Mouse (Mus musculus) heart, embryonic 11.5 days (tissue): ENCODE data around the gene Rbm48. TPM values are rescaled to one million over a fixed set of nuclear protein-coding genes. Genes with fewer than 3 reads are reported as not detected.

Experiments
- ATAC-seq: fragments of 200-750 bp; cut with Nextera tagmentation; replicated peaks from 2 replicates; pipeline ENCODE4 v1.8.0; 2017; ENCODE audit warnings: moderate library complexity; ENCODE audit not compliant: insufficient number of reproducible peaks, low FRiP score, low TSS enrichment
- H3K27ac ChIP-seq: fragments of 300-500 bp; sonication (generic); 2 replicates; pipeline ENCODE4 v1.5.1; 2014; ENCODE audit warnings: mild to moderate bottlenecking, low read depth, low read length
- H3K27me3 ChIP-seq: fragments of 300-500 bp; sonication (generic); 2 replicates; pipeline ENCODE4 v1.6.1; 2014; ENCODE audit warnings: mild to moderate bottlenecking, low read length, mixed read lengths; ENCODE audit not compliant: control insufficient read depth, insufficient read depth
- H3K36me3 ChIP-seq: fragments of 300-500 bp; sonication (generic); 2 replicates; pipeline ENCODE4 v1.6.1; 2014; ENCODE audit warnings: mild to moderate bottlenecking, low read length, moderate library complexity, mixed read lengths; ENCODE audit not compliant: control insufficient read depth, insufficient read depth
- H3K4me1 ChIP-seq: fragments of 300-500 bp; sonication (generic); 2 replicates; pipeline ENCODE4 v1.6.1; 2014; ENCODE audit warnings: low read length; ENCODE audit not compliant: control insufficient read depth, insufficient read depth
- H3K4me2 ChIP-seq: fragments of 300-500 bp; sonication (generic); 2 replicates; pipeline ENCODE4 v1.6.1; 2014; ENCODE audit warnings: mild to moderate bottlenecking, moderate library complexity
- H3K4me3 ChIP-seq: fragments of 300-500 bp; sonication (generic); 2 replicates; pipeline ENCODE4 v1.5.1; 2014; ENCODE audit warnings: low read depth, low read length
- H3K9ac ChIP-seq: fragments of 300-500 bp; sonication (generic); 2 replicates; pipeline ENCODE4 v1.6.1; 2014; ENCODE audit warnings: mild to moderate bottlenecking, low read depth, low read length, moderate library complexity
- H3K9me3 ChIP-seq: fragments of 300-500 bp; sonication (generic); replicated peaks from 2 replicates; pipeline ENCODE4 v1.6.1; 2016; ENCODE audit warnings: low read length; ENCODE audit not compliant: control insufficient read depth
- WGBS: fragments of 180-500 bp; shearing (Covaris S2); extraction: QIAGEN DNeasy Blood & Tissue Kit; methylation state at CpG from one replicate; pipeline ENCODE4 v1.1.7; 2014; ENCODE audit not compliant: insufficient replicate concordance; 5-methylcytosine and 5-hydroxymethylcytosine counted together
- polyA plus RNA-seq: library from polyadenylated mRNA; unstranded; fragments of >200 nt; fragmentation: Nextera tagmentation; extraction: Ambion mirVana; gene quantifications from 2 replicates; pipeline ENCODE4 v1.2.1, GENCODE M21; 2014

Rbm48 gene
- polyA plus RNA-seq, 1 experiment from 2014 or later: 10.7 TPM

GRCm38 (mm10) chr5:3579066-3579465 lies 17.3 kb downstream of the Rbm48 start:
- H3K4me2 ChIP-seq: no peak overlapping the region
- WGBS: 92% methylated on average over 7 of the region's 7 CpGs
- no peaks in the 10 kb centered on the region for H3K4me1 ChIP-seq
- no peak overlapping the region for H3K27ac ChIP-seq
- no peaks in the 10 kb centered on the region for H3K27me3 ChIP-seq
- no peak overlapping the region for H3K4me3 ChIP-seq
- no peak for ATAC-seq
- no peak overlapping the region for H3K9ac ChIP-seq
- H3K9me3 ChIP-seq: peaks cover 6% of the 10 kb centered on the region; the same call in 1 of the 2 replicates
- peaks cover 49% of the 10 kb centered on the region for H3K36me3 ChIP-seq

- peaks cover 6% of the 10 kb centered on the region; the same call in 1 of the 2 replicates for H3K9me3 ChIP-seq
- H3K4me2 ChIP-seq: no peak overlapping the region
- ATAC-seq: no peak
- no peak overlapping the region for H3K27ac ChIP-seq
- H3K27me3 ChIP-seq: no peaks in the 10 kb centered on the region
- H3K9ac ChIP-seq: no peak overlapping the region
- peaks cover 57% of the 10 kb centered on the region for H3K36me3 ChIP-seq
- no peaks in the 10 kb centered on the region for H3K4me1 ChIP-seq
- 87% methylated on average over 2 of the region's 2 CpGs for WGBS
- no peak overlapping the region for H3K4me3 ChIP-seq
These were observed 18.4 kb downstream of the Rbm48 start for GRCm38 (mm10) chr5:3577939-3578338.

GRCm38 (mm10) chr5:3574825-3575224 lies 21.6 kb downstream of the Rbm48 start:
- H3K9ac ChIP-seq: no peak overlapping the region
- WGBS: 95% methylated on average over 2 of the region's 2 CpGs
- no peak for ATAC-seq

GRCm38 (mm10) chr5:3571266-3571665 lies 25.1 kb downstream of the Rbm48 start, which contains the start of gene 1700109H08Rik:
Gene 1700109H08Rik, plus strand, starts transcription at chr5:3571566.
- 93% methylated on average over 4 of the region's 4 CpGs for WGBS
- H3K27ac ChIP-seq: no peak within 1 kb of the TSS
- ATAC-seq: no peak
- H3K4me2 ChIP-seq: no peak within 1 kb of the TSS
- H3K9ac ChIP-seq: no peak within 1 kb of the TSS
- H3K27me3 ChIP-seq: no peaks in the 10 kb centered on the region
- H3K9me3 ChIP-seq: peaks cover 6% of the 10 kb centered on the region; the same call in 1 of the 2 replicates
- peaks cover 45% of the 10 kb centered on the region for H3K36me3 ChIP-seq
- no peaks in the 10 kb centered on the region for H3K4me1 ChIP-seq
- H3K4me3 ChIP-seq: no peak within 1 kb of the TSS

More at GRCm38 (mm10) chr5:3574825-3575224, 21.6 kb downstream of the Rbm48 start:
- Histone ChIP-seq H3K4me2 (no peak overlapping the region), H3K27ac (no peak overlapping the region), H3K27me3 (no peaks in the 10 kb centered on the region), H3K4me3 (no peak overlapping the region), H3K9me3 (peaks cover 6% of the 10 kb centered on the region; the same call in 1 of the 2 replicates), H3K4me1 (no peaks in the 10 kb centered on the region), H3K36me3 (peaks cover 61% of the 10 kb centered on the region)

- Histone ChIP-seq H3K27me3 (no peaks in the 10 kb centered on the region), H3K4me2 (no peak overlapping the region), H3K9me3 (no peaks in the 10 kb centered on the region), H3K4me3 (no peak overlapping the region), H3K4me1 (no peaks in the 10 kb centered on the region), H3K9ac (no peak overlapping the region), H3K27ac (no peak overlapping the region), H3K36me3 (peaks cover 6% of the 10 kb centered on the region; the same call in 1 of the 2 replicates)
- ATAC-seq: no peak
- WGBS: 87% methylated on average over 2 of the region's 2 CpGs
These were observed 42.2 kb downstream of the Rbm48 start for GRCm38 (mm10) chr5:3554198-3554597.

- H3K9me3 ChIP-seq: no peaks in the 10 kb centered on the region
- H3K27me3 ChIP-seq: no peaks in the 10 kb centered on the region
- H3K9ac ChIP-seq: no peak overlapping the region
- H3K27ac ChIP-seq: no peak overlapping the region
- peaks cover 8% of the 10 kb centered on the region; the same call in 1 of the 2 replicates for H3K36me3 ChIP-seq
- H3K4me1 ChIP-seq: no peaks in the 10 kb centered on the region
- no peak overlapping the region for H3K4me3 ChIP-seq
- 86% methylated on average over 1 of the region's 1 CpGs for WGBS
- H3K4me2 ChIP-seq: no peak overlapping the region
- no peak for ATAC-seq
These were observed 44.9 kb downstream of the Rbm48 start for GRCm38 (mm10) chr5:3551481-3551880.

GRCm38 (mm10) chr5:3546226-3546625 lies 50.2 kb downstream of the Rbm48 start:
- H3K9ac ChIP-seq: no peak overlapping the region
- no peak overlapping the region for H3K4me2 ChIP-seq
- peaks cover 6% of the 10 kb centered on the region; the same call in 1 of the 2 replicates for H3K36me3 ChIP-seq
- H3K27me3 ChIP-seq: no peaks in the 10 kb centered on the region
- no peak for ATAC-seq
- H3K4me1 ChIP-seq: peaks cover 10% of the 10 kb centered on the region
- WGBS: 81% methylated on average over 1 of the region's 1 CpGs
- no peaks in the 10 kb centered on the region for H3K9me3 ChIP-seq
- no peak overlapping the region for H3K4me3 ChIP-seq
- no peak overlapping the region for H3K27ac ChIP-seq

GRCm38 (mm10) chr5:3544480-3544769 lies 52.0 kb downstream of the Rbm48 start:
- Histone ChIP-seq H3K9ac (peak overlapping the region; percentile 95), H3K4me2 (peak overlapping the region; percentile 91), H3K27ac (no peak overlapping the region), H3K4me1 (peaks cover 10% of the 10 kb centered on the region), H3K4me3 (peak overlapping the region; percentile 68), H3K27me3 (no peaks in the 10 kb centered on the region), H3K9me3 (no peaks in the 10 kb centered on the region), H3K36me3 (peaks cover 6% of the 10 kb centered on the region; the same call in 1 of the 2 replicates)
- 8% methylated on average over 7 of the region's 7 CpGs for WGBS
- ATAC-seq: no peak; the same call in 1 of the 2 replicates
